Mouse (Mus musculus): ENCODE results near the gene Prkca. TPM values are rescaled to one million over a fixed set of nuclear protein-coding genes. Genes with fewer than 3 reads are reported as not detected.

Prkca gene
- polyA plus RNA-seq, 1 experiment from 2014 or later: 12.9 TPM

Small RNAs within 50 kb of the gene (microRNA-seq; reads per million reads assigned to microRNA genes)
- gene Mir7223: not detected

Other genes starting within 250 kb of the Prkca start
- gene Apoh, start 574 bp downstream of the Prkca start, polyA plus RNA-seq (2015; fragmentation: Nextera tagmentation; extraction: Ambion mirVana): 1.4 and 4.7 TPM in 2 replicates
- gene Cep112, start 81.3 kb upstream of the Prkca start, polyA plus RNA-seq (2015; fragmentation: Nextera tagmentation; extraction: Ambion mirVana): 6.6 and 6.9 TPM in 2 replicates